9 mouse cellular contexts compared by ENCODE assay signal in the genomic region with DNA sequence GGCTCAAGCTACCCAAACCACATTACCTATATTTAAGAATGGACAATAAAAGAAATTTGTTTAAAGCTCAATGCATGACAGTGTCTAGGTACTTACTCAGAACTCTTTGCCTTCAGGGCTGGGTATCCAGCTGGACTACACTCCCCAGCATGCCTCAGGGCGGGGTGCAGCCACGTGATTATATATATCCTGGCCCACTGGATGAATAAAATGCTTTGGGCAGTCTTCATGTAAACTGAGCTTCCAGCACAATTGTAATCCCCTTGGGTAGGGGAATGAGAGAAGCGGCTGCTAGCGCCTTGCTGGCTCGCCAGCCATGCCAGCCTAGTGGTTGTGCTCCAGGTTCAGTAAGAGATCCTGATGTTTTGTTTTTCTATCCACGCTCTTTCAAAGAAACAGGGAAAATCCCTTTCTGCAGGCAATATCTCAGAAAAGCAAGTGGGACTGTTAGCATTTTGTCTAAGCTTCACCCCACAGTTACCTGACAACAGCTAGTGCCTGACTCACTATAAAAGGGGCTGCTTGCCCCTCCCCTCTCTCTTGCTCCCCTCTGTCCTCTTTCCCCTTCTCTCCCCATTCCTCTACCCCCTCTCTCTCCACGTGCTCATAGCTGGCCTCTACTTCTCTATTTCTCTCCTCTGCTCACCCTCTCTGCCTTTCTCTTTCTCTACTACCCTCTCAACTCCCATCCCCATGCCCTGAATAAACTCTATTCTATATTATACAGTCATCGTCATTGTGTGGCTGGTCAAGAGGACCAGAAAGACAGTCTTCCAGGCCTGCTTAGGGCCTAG.
DNase-seq lines count a peak whose midpoint lies in the region; ATAC-seq and TF ChIP-seq lines count a peak whose summit lies in the region.
"Had no signal": no experiment of that assay in that cellular context is flagged by ENCODE, and none has a peak within 500 bp of the region (broad histone marks: within the 10 kb centered on the region; RNA-seq: fewer than 3 reads in every experiment).

No protein-coding gene starts in this region.

- no peak for TF ChIP-seq EP300 in lung, postnatal 0 days (IDR thresholded peaks at IDR 0.05)

- peak; percentile 14 to 47 for DNase-seq in adrenal gland, postnatal 36 days
- no peak for DNase-seq in adrenal gland, postnatal 25 days
- no peak for DNase-seq in lung, postnatal 0 days (ENCODE audit: low spot score)
- DNase-seq in lung, adult 2 months, result no peak
- DNase-seq in thymus, postnatal 25 days, result no peak
- no peak for DNase-seq in heart, postnatal 25 days (ENCODE audit: low spot score)

- intact Hi-C loops in heart, postnatal 25 days (cut with DNase I), result no loop called here

- no peaks in the 10 kb centered on the region for H3K27me3 ChIP-seq in lung, postnatal 0 days (replicated peaks; ENCODE audit: insufficient read depth, low read length)
- no peaks in the 10 kb centered on the region for H3K27me3 ChIP-seq in intestine, embryonic 15.5 days (replicated peaks)
- H3K27me3 ChIP-seq in stomach, embryonic 15.5 days (replicated peaks), result no peaks in the 10 kb centered on the region

- no peak overlapping the region for H3K4me3 ChIP-seq in lung, postnatal 0 days (ENCODE audit: low read depth, low read length)
- H3K4me3 ChIP-seq in lung, adult 2 months (replicated peaks; ENCODE audit: extremely low read depth, low read depth, low read length), result no peak overlapping the region
- H3K4me3 ChIP-seq in intestine, embryonic 15.5 days (replicated peaks), result no peak overlapping the region
- H3K4me3 ChIP-seq in stomach, embryonic 15.5 days (replicated peaks), result no peak overlapping the region
- H3K4me3 ChIP-seq: heart, adult 2 months had no signal

- TF ChIP-seq POLR2A in lung, adult 2 months (IDR thresholded peaks at IDR 0.05; ENCODE audit: borderline replicate concordance, extremely low read depth, low read depth, low read length), result no peak

- H3K4me1 ChIP-seq in lung, postnatal 0 days (ENCODE audit: insufficient read depth, low read depth, low read length), result no peaks in the 10 kb centered on the region
- H3K4me1 ChIP-seq in lung, adult 2 months (ENCODE audit: control insufficient read depth, insufficient read depth, low read length), result no peaks in the 10 kb centered on the region
- peaks cover 11% of the 10 kb centered on the region; the same call in 1 of the 2 replicates for H3K4me1 ChIP-seq in intestine, embryonic 15.5 days (replicated peaks)
- H3K4me1 ChIP-seq in stomach, embryonic 15.5 days, result no peaks in the 10 kb centered on the region; the same call in 1 of the 2 replicates

- 69% methylated on average over 8 of the region's 8 CpGs for WGBS in lung, postnatal 0 days
- 71% methylated on average over 8 of the region's 8 CpGs for WGBS in lung, adult 2 months
- 73% methylated on average over 8 of the region's 8 CpGs for whole genome bisulfite sequencing in intestine, embryonic 15.5 days
- WGBS in stomach, embryonic 15.5 days, result 60% methylated on average over 8 of the region's 8 CpGs

- H3K4me2 ChIP-seq in lung, postnatal 0 days (replicated peaks; ENCODE audit: low read depth, low read length), result no peak overlapping the region
- H3K4me2 ChIP-seq in intestine, embryonic 15.5 days (replicated peaks), result no peak overlapping the region
- H3K4me2 ChIP-seq in stomach, embryonic 15.5 days, result no peak overlapping the region

- H3K9me3 ChIP-seq in lung, postnatal 0 days (ENCODE audit: low read length), result no peaks in the 10 kb centered on the region
- no peaks in the 10 kb centered on the region for H3K9me3 ChIP-seq in intestine, embryonic 15.5 days
- no peaks in the 10 kb centered on the region for H3K9me3 ChIP-seq in stomach, embryonic 15.5 days

- peak; percentile 67 for ATAC-seq in lung, postnatal 0 days
- peak; percentile 59 for ATAC-seq in intestine, embryonic 15.5 days
- peak; percentile 29; the same call in 1 of the 2 replicates for ATAC-seq in stomach, embryonic 15.5 days (ENCODE audit: insufficient read depth, low FRiP score, low read depth)

- no peaks in the 10 kb centered on the region for H3K36me3 ChIP-seq in lung, postnatal 0 days (ENCODE audit: insufficient read depth, low read length)
- H3K36me3 ChIP-seq in intestine, embryonic 15.5 days, result no peaks in the 10 kb centered on the region
- no peaks in the 10 kb centered on the region for H3K36me3 ChIP-seq in stomach, embryonic 15.5 days

- TF ChIP-seq CTCF in lung, postnatal 0 days (IDR thresholded peaks at IDR 0.05), result no peak
- TF ChIP-seq CTCF in lung, adult 2 months (IDR thresholded peaks at IDR 0.05; ENCODE audit: insufficient read depth, low read length), result no peak

- no peak overlapping the region for H3K27ac ChIP-seq in lung, postnatal 0 days (ENCODE audit: low read length)
- no peak overlapping the region for H3K27ac ChIP-seq in intestine, embryonic 15.5 days
- no peak overlapping the region for H3K27ac ChIP-seq in stomach, embryonic 15.5 days
- H3K27ac ChIP-seq: heart, adult 2 months had no signal

- H3K9ac ChIP-seq in lung, postnatal 0 days (replicated peaks; ENCODE audit: low read depth), result no peak overlapping the region
- no peak overlapping the region for H3K9ac ChIP-seq in intestine, embryonic 15.5 days
- no peak overlapping the region for H3K9ac ChIP-seq in stomach, embryonic 15.5 days

Comparison
In these comparisons a context has a peak if more than half of its experiments do, and no peak if none do; other contexts are left out.
1. DNase-seq: peak in adrenal gland, postnatal 36 days (2 of 2); none in adrenal gland, postnatal 25 days (single experiment), lung, postnatal 0 days (single experiment), lung, adult 2 months (single experiment), thymus, postnatal 25 days (single experiment) and heart, postnatal 25 days (single experiment).
2. Peak in every context shown above with its lines, with median percentiles within 50 percentile points of each other: ATAC-seq.